Mouse (Mus musculus): ENCODE measurements around the gene Lrrc63. TPM values are rescaled to one million over a fixed set of nuclear protein-coding genes. Genes with fewer than 3 reads are reported as not detected.

The Lrrc63 gene
- total RNA-seq, 2 experiments from 2014 or later = 0.12 to 0.17 TPM

Other genes starting within 250 kb of the Lrrc63 start
- 12.1 and 14.3 TPM in 2 replicates for gene Lrch1, start 183.0 kb downstream of the Lrrc63 start, total RNA-seq (2015)
- 9.3 and 11.3 TPM in 2 replicates for gene Lrch1, start 183.0 kb downstream of the Lrrc63 start, total RNA-seq (2017)
- gene Rubcnl, start 114.9 kb downstream of the Lrrc63 start, total RNA-seq (2015) = 2.2 and 2.4 TPM in 2 replicates
- 1.4 and 2.3 TPM in 2 replicates for gene Rubcnl, start 114.9 kb downstream of the Lrrc63 start, total RNA-seq (2017)
- 524 and 595 TPM in 2 replicates for gene Lcp1, start 220 bp upstream of the Lrrc63 start, total RNA-seq (2015)
- 311 and 321 TPM in 2 replicates for gene Lcp1, start 220 bp upstream of the Lrrc63 start, total RNA-seq (2017)
- not detected in 2 replicates for gene Cpb2, start 111.4 kb upstream of the Lrrc63 start, total RNA-seq (2015)
- gene Cpb2, start 111.4 kb upstream of the Lrrc63 start, total RNA-seq (2017) = not detected in 2 replicates
- 23.4 and 31.9 TPM in 2 replicates for gene Zc3h13, start 153.5 kb upstream of the Lrrc63 start, total RNA-seq (2015)
- gene Zc3h13, start 153.5 kb upstream of the Lrrc63 start, total RNA-seq (2017) = 23.7 and 26.9 TPM in 2 replicates

Measured in megakaryocyte progenitor cell, adult 5-6 weeks (primary cell).